Mouse (Mus musculus): ENCODE measurements around the gene Olfr611. TPM values are rescaled to one million over a fixed set of nuclear protein-coding genes. Genes with fewer than 3 reads are reported as not detected.

The Olfr611 gene
- total RNA-seq (2023), result not detected

GRCm38 (mm10) chr7:103520746-103521145, at the start of gene Olfr611:
Olfr611 (minus strand) TSS chr7:103520846.

GRCm38 (mm10) chr7:103569043-103569442, 48.4 kb upstream of the Olfr611 start, which contains the start of gene Olfr616:
Olfr616 (minus strand) TSS chr7:103569143.

GRCm38 (mm10) chr7:103555779-103556178, 35.1 kb upstream of the Olfr611 start, which contains the start of gene Olfr615:
Olfr615 (plus strand) TSS chr7:103556079.

GRCm38 (mm10) chr7:103547774-103548173, 27.1 kb upstream of the Olfr611 start, which contains the start of gene Olfr613:
Olfr613 (plus strand) TSS chr7:103548074.

GRCm38 (mm10) chr7:103542617-103543016, 22.0 kb upstream of the Olfr611 start, which contains the start of gene Olfr612:
Olfr612 (minus strand) TSS chr7:103542717.

GRCm38 (mm10) chr7:103512022-103512421, 8.6 kb downstream of the Olfr611 start, which contains the start of gene Olfr610:
Olfr610 (minus strand) TSS chr7:103512122.

GRCm38 (mm10) chr7:103497962-103498361, 22.7 kb downstream of the Olfr611 start, which contains the start of gene Olfr609:
Olfr609 (minus strand) TSS chr7:103498062.

GRCm38 (mm10) chr7:103469577-103469976, 51.1 kb downstream of the Olfr611 start, which contains the start of gene Olfr608:
Olfr608 (plus strand) TSS chr7:103469877.

Other genes with a start within 250 kb of the Olfr611 start
- not detected for gene Olfr596, start 215.2 kb downstream of the Olfr611 start, total RNA-seq (2023)
- gene Olfr597, start 204.5 kb downstream of the Olfr611 start, total RNA-seq (2023), result not detected
- not detected for gene Olfr598, start 197.3 kb downstream of the Olfr611 start, total RNA-seq (2023)
- gene Olfr599, start 184.9 kb downstream of the Olfr611 start, total RNA-seq (2023), result not detected
- not detected for gene Olfr600, start 171.2 kb downstream of the Olfr611 start, total RNA-seq (2023)
- not detected for gene Olfr601, start 158.2 kb downstream of the Olfr611 start, total RNA-seq (2023)
- not detected for gene Olfr603, start 134.7 kb downstream of the Olfr611 start, total RNA-seq (2023)
- gene Usp17lc, start 105.8 kb downstream of the Olfr611 start, total RNA-seq (2023), result not detected
- not detected for gene Olfr605, start 75.4 kb downstream of the Olfr611 start, total RNA-seq (2023)
- not detected for gene Olfr606, start 71.8 kb downstream of the Olfr611 start, total RNA-seq (2023)
- not detected for gene Olfr607, start 56.7 kb downstream of the Olfr611 start, total RNA-seq (2023)
- gene Olfr608, start 51.0 kb downstream of the Olfr611 start, total RNA-seq (2023), result not detected
- not detected for gene Olfr609, start 22.8 kb downstream of the Olfr611 start, total RNA-seq (2023)
- not detected for gene Olfr610, start 8.7 kb downstream of the Olfr611 start, total RNA-seq (2023)
- gene Olfr612, start 21.9 kb upstream of the Olfr611 start, total RNA-seq (2023), result not detected
- not detected for gene Olfr613, start 27.2 kb upstream of the Olfr611 start, total RNA-seq (2023)
- not detected for gene Olfr615, start 35.2 kb upstream of the Olfr611 start, total RNA-seq (2023)
- gene Olfr616, start 48.3 kb upstream of the Olfr611 start, total RNA-seq (2023), result not detected
- not detected for gene Olfr617, start 52.2 kb upstream of the Olfr611 start, total RNA-seq (2023)
- not detected for gene Olfr618, start 69.3 kb upstream of the Olfr611 start, total RNA-seq (2023)
- gene Olfr619, start 79.7 kb upstream of the Olfr611 start, total RNA-seq (2023), result not detected
- not detected for gene Olfr620, start 91.7 kb upstream of the Olfr611 start, total RNA-seq (2023)
- not detected for gene Olfr622, start 121.9 kb upstream of the Olfr611 start, total RNA-seq (2023)
- not detected for gene Olfr623, start 142.9 kb upstream of the Olfr611 start, total RNA-seq (2023)
- gene Olfr624, start 150.3 kb upstream of the Olfr611 start, total RNA-seq (2023), result not detected
- gene Olfr625-ps1, start 161.9 kb upstream of the Olfr611 start, total RNA-seq (2023), result not detected
- gene Olfr243, start 193.8 kb upstream of the Olfr611 start, total RNA-seq (2023), result not detected
- not detected for gene Olfr628, start 209.5 kb upstream of the Olfr611 start, total RNA-seq (2023)
- gene Olfr629, start 224.1 kb upstream of the Olfr611 start, total RNA-seq (2023), result not detected
- gene Olfr630, start 236.5 kb upstream of the Olfr611 start, total RNA-seq (2023), result not detected

All from monocyte, adult 59 days (primary cell).